Mouse (Mus musculus) lung, embryonic 14.5 days (tissue): Measurements from ENCODE around the gene Fhit. TPM values are rescaled to one million over a fixed set of nuclear protein-coding genes. Genes with fewer than 3 reads are reported as not detected.

Experiments
- ATAC-seq: fragments of 200-750 bp; cut with Nextera tagmentation; 2 replicates; pipeline ENCODE4 v1.8.0; 2017; ENCODE audit warnings: mild to moderate bottlenecking, moderate TSS enrichment, moderate library complexity; ENCODE audit not compliant: insufficient read depth
- DNase-seq: peaks from one replicate; pipeline ENCODE4 v3.0.0-alpha.2; 2015
- H3K27ac ChIP-seq: fragments of 300-500 bp; sonication (generic); 2 replicates; pipeline ENCODE4 v1.5.1; 2014; ENCODE audit warnings: low read depth, mild to moderate bottlenecking, moderate library complexity
- H3K27me3 ChIP-seq: fragments of 300-500 bp; sonication (generic); 2 replicates; pipeline ENCODE4 v1.6.1; 2014; ENCODE audit warnings: low read length, control low read depth; ENCODE audit not compliant: insufficient read depth
- H3K36me3 ChIP-seq: fragments of 300-500 bp; sonication (generic); 2 replicates; pipeline ENCODE4 v1.6.1; 2014; ENCODE audit warnings: control low read depth; ENCODE audit not compliant: insufficient read depth
- H3K4me1 ChIP-seq: fragments of 300-500 bp; sonication (generic); 2 replicates; pipeline ENCODE4 v1.6.1; 2014; ENCODE audit warnings: antibody characterized with exemption, control low read depth; ENCODE audit not compliant: insufficient read depth
- H3K4me2 ChIP-seq: fragments of 300-500 bp; sonication (generic); 2 replicates; pipeline ENCODE4 v1.6.1; 2014; ENCODE audit warnings: mild to moderate bottlenecking
- H3K4me3 ChIP-seq: fragments of 300-500 bp; sonication (generic); 2 replicates; pipeline ENCODE4 v1.5.1; 2014; ENCODE audit warnings: low read depth, low read length
- H3K9ac ChIP-seq: fragments of 300-500 bp; sonication (generic); 2 replicates; pipeline ENCODE4 v1.6.1; 2014
- H3K9me3 ChIP-seq: fragments of 300-500 bp; sonication (generic); 2 replicates; pipeline ENCODE4 v1.6.1; 2016; ENCODE audit warnings: low read depth, low read length, control low read depth
- CTCF ChIP-seq: IDR thresholded peaks from 2 replicates; pipeline ENCODE4 v1.5.1; 2016; ENCODE audit warnings: antibody characterized with exemption, low read depth
- WGBS: fragments of 180-500 bp; shearing (Covaris S2); extraction: QIAGEN DNeasy Blood & Tissue Kit; methylation state at CpG from one replicate; pipeline ENCODE4 v1.1.7; 2014; 5-methylcytosine and 5-hydroxymethylcytosine counted together
- polyA plus RNA-seq: library from polyadenylated mRNA; unstranded; fragments of >200 nt; fragmentation: Nextera tagmentation; extraction: Ambion mirVana; gene quantifications from 2 replicates; pipeline ENCODE4 v1.2.1, GENCODE M21; 2014

Fhit gene
- polyA plus RNA-seq, 1 experiment from 2014 or later = 5.3 TPM

DNA sequence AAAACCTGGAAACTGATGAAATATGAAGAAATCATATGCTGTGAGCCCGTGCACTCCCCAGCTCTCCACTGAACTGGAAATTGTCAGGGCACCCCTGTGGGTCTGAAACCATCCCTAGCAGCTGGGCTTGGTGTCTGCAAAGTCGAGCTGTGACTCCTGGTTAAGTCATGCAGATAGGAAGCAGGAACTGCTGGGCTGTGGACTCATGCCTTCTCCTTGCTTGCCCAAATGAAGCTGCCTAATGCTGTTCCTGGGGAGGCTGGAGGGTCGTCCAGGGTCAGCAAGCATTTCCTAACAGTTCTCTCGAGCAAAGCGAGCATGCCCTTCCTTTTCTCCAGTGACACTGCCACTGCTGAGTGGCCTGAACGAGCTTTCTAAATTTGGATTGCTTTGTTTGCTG lies 607.1 kb downstream of the Fhit start:
- Histone ChIP-seq H3K4me3 (no peak overlapping the region), H3K9me3 (no peaks in the 10 kb centered on the region), H3K27me3 (no peaks in the 10 kb centered on the region), H3K9ac (no peak overlapping the region), H3K4me2 (no peak overlapping the region), H3K27ac (no peak overlapping the region), H3K36me3 (no peaks in the 10 kb centered on the region), H3K4me1 (no peaks in the 10 kb centered on the region)
- 29% methylated on average over 6 of the region's 6 CpGs for WGBS
- ATAC-seq (no peak), DNase-seq (no peak)
- no peak for TF ChIP-seq CTCF

DNA sequence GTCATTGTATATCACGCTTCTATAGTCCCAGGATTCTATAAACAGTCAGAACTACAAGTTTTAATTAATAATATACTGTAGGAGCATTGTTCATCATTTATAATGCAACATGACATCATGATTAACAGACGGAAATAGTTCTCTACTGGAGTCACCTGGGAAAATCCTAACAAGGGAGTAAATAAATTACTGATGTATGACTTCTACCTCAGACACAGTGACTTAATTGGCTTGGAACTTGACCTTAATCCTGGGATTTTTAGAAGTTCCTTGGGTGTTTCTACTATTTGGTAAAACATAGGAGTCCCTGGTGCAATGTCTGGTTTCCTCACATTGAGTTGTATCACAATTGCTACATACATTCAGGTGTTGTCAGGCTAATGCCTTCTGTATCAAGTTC lies 613.2 kb downstream of the Fhit start:
- 77% methylated on average over 2 of the region's 2 CpGs for WGBS
- Histone ChIP-seq H3K4me3 (no peak overlapping the region), H3K4me2 (no peak overlapping the region), H3K9me3 (no peaks in the 10 kb centered on the region), H3K4me1 (no peaks in the 10 kb centered on the region), H3K27ac (no peak overlapping the region), H3K27me3 (no peaks in the 10 kb centered on the region), H3K9ac (no peak overlapping the region), H3K36me3 (no peaks in the 10 kb centered on the region)
- DNase-seq (no peak), ATAC-seq (no peak)
- no peak for TF ChIP-seq CTCF

DNA sequence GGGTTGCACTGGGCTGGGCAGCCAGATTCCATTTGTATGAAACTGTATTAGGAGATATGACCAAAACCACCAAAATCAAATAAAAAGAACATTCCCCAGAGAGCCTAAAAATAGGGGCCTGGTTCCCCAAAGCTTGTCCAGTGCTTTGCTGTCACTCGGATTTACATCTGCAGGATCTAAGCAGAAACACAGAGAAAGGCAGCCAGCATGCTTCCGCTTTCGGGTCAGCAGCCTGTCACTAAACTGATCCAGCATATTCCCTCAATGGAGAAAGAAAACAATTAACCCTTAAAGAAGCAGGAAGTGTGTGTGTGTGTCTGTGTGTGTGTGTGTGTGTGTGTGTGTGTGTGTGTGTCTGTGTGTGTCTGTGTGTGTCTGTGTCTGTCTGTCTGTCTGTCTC lies 615.9 kb downstream of the Fhit start:
- Histone ChIP-seq H3K27me3 (no peaks in the 10 kb centered on the region), H3K9me3 (no peaks in the 10 kb centered on the region), H3K9ac (no peak overlapping the region), H3K4me3 (no peak overlapping the region), H3K27ac (no peak overlapping the region), H3K4me2 (no peak overlapping the region), H3K4me1 (no peaks in the 10 kb centered on the region), H3K36me3 (no peaks in the 10 kb centered on the region)
- TF ChIP-seq CTCF = no peak
- 48% methylated on average over 3 of the region's 3 CpGs for WGBS
- ATAC-seq = no peak
- peak; percentile 15 for DNase-seq

DNA sequence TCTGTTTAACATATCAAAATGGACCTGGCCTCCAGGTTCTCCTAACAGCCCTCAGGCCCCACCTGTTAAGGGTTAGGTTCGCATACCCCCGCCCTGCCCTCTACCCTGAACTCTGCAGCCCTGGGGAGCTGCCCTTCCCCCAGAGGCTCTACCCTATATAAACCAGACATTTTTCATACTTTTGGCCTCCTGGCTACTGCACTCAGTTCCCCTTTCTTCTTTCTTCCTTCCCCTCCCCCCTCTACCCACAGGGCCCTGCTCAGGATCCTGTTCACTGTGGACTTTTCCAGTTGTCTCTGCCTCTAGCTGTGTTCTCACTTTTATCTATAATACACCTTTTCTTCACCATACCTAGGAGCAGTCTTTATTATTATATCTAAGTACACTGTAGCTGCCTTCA lies 627.0 kb downstream of the Fhit start:
- H3K9me3 ChIP-seq = no peaks in the 10 kb centered on the region
- H3K36me3 ChIP-seq = no peaks in the 10 kb centered on the region
- no peak overlapping the region for H3K27ac ChIP-seq
- DNase-seq = no peak
- no peaks in the 10 kb centered on the region for H3K27me3 ChIP-seq
- H3K4me1 ChIP-seq = no peaks in the 10 kb centered on the region
- no peak overlapping the region for H3K4me2 ChIP-seq
- no peak for ATAC-seq
- H3K9ac ChIP-seq = no peak overlapping the region
- 62% methylated on average over 2 of the region's 2 CpGs for WGBS
- no peak for TF ChIP-seq CTCF
- H3K4me3 ChIP-seq = no peak overlapping the region

DNA sequence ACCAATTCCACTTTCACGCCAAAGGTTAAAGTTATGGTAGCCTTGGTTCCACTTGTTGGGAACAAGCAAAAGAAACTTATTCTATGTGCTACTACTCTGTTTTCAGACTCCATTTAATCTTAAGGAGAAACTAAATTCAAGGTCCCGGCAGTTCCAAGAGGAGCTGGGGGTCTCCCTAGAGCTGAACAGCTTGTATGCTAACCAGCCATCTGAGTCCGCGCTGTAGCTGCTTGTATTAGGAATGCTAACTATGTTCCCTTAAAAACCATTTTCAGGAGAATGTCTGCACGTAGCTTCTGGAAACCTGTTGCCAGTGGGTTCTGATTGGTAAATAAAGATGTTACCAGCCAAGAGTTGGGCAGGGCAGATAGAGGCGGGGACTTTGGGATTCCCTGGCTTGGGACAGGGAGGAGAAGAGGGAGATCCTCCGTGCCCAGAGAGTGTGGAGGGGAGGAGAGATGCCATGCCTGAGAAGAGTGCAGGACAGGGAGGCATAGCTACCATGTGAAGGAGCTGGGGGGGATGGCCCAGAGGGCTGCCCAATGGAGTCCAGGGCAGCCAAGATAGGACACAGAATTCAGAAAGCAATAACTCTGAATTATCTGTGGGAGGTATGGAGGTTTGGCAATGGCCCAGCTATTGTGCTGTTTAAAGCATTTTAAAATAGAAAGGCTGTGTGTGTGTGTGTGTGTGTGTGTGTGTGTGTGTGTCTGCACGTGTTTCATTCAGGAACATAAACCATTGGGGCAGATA lies 629.9 kb downstream of the Fhit start:
- no peaks in the 10 kb centered on the region for H3K4me1 ChIP-seq
- TF ChIP-seq CTCF = no peak
- H3K4me2 ChIP-seq = no peak overlapping the region
- H3K9ac ChIP-seq = no peak overlapping the region
- WGBS = 73% methylated on average over 8 of the region's 8 CpGs
- peak; percentile 33 for DNase-seq
- H3K9me3 ChIP-seq = no peaks in the 10 kb centered on the region
- H3K27me3 ChIP-seq = no peaks in the 10 kb centered on the region
- no peak for ATAC-seq
- H3K27ac ChIP-seq = no peak overlapping the region
- no peak overlapping the region for H3K4me3 ChIP-seq
- no peaks in the 10 kb centered on the region for H3K36me3 ChIP-seq

DNA sequence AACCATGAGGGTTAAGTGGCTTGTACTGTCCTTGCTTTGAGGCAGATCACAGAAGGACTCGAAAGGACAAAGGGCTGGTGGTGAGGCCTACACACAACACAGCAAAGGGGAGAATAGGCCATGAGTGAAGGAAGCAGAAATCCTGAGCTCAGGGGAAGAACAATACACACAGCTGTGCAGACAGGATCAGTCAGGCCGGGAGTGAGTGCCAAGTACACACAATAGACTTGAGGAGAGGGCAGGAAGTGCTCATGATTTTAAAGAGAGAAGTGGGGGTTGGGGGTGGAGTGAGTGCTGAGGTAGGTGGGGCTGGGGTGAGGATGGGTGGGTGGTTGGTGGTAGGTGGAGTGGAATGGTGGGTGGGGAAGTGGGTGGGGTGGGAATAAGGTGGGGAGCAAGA lies 635.0 kb downstream of the Fhit start:
- Histone ChIP-seq H3K27ac (peak overlapping the region; percentile 54; the same call in 1 of the 2 replicates), H3K27me3 (no peaks in the 10 kb centered on the region), H3K4me2 (no peak overlapping the region), H3K4me1 (no peaks in the 10 kb centered on the region), H3K4me3 (no peak overlapping the region), H3K36me3 (no peaks in the 10 kb centered on the region), H3K9ac (no peak overlapping the region), H3K9me3 (no peaks in the 10 kb centered on the region)
- no peak for TF ChIP-seq CTCF
- DNase-seq = peak; percentile 51
- WGBS = 35% methylated on average over 2 of the region's 2 CpGs
- ATAC-seq = peak; percentile 86

DNA sequence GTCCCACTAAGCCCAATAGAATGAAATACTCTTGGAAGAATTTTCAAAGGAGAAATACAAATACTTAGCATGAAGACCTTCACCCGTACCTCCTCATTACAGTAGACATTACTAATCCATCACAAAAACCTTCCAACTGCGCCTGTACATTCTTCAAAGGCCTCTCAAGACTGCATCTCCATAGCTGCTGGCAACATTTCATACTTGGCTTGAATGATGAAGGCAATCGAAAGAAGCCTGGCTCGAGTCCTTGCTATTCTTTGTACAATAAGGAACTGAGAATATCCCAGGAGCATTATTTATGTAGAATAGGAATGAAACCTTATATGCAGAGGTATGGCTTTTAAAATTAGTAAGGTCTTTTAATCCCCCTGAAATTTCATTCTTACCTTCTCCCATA lies 636.0 kb downstream of the Fhit start:
- Histone ChIP-seq H3K4me3 (no peak overlapping the region), H3K4me2 (no peak overlapping the region), H3K27me3 (no peaks in the 10 kb centered on the region), H3K9ac (no peak overlapping the region), H3K36me3 (no peaks in the 10 kb centered on the region), H3K27ac (no peak overlapping the region), H3K4me1 (no peaks in the 10 kb centered on the region), H3K9me3 (no peaks in the 10 kb centered on the region)
- no peak for TF ChIP-seq CTCF
- ATAC-seq (no peak), DNase-seq (no peak)
- 74% methylated on average over 4 of the region's 4 CpGs for WGBS
